Mouse (Mus musculus) urinary bladder, adult 2 months (tissue): ENCODE results near the gene Nop56. TPM values are rescaled to one million over a fixed set of nuclear protein-coding genes. Genes with fewer than 3 reads are reported as not detected.

ENCODE experiments used
- DNase-seq: peaks from one replicate; pipeline ENCODE4 v3.0.0; 2022; ENCODE audit warnings: low spot score
- polyA plus RNA-seq: library from polyadenylated mRNA; depleted of rRNA; stranded (reverse); fragments of >200 nt; gene quantifications from 2 replicates; pipeline ENCODE4 v1.2.3, GENCODE M21; 2012; rRNA removed

Nop56 gene
- polyA plus RNA-seq, 1 experiment = 107 TPM

DNA sequence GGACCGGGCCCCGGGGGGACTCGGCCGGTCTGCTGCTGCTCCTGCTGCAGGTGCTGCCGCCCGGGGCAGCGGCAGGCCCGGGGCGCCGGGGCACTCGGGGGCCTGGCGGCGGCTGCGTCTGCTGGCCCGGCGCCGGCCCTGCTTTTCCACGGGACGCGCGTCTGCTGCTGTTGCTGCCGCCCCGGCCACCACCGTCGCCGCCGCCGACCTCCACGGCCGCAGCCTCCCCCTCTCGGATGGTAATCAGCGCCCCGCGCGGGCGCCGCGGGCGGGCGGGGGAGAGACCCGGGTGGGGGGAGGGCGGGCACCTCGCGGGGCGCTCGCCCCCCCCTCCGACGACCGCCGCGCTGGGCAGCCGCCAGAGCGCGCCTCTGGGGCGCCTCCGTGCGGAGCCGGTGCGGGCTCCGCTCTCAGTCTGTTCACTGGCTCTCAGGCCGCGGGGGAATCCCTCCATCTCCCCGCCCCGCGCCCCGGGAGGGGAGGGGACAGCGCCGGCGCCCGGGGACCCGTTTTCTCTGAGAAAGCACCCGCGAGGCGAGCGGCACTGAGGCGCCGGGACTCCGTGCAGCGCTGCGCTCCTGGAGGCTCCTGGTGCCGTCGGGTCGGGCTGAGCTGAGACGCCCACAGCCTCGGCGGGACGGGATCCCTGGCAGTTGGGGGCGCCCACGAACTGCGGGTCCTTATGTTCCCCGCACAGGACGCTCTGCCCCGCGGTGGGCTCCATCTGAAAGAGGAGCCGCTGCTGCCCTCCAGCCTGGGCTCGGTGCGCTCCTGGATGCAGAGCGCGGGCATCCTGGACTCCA lies 21.3 kb downstream of the Nop56 start:
- DNase-seq = peak; percentile 32

DNA sequence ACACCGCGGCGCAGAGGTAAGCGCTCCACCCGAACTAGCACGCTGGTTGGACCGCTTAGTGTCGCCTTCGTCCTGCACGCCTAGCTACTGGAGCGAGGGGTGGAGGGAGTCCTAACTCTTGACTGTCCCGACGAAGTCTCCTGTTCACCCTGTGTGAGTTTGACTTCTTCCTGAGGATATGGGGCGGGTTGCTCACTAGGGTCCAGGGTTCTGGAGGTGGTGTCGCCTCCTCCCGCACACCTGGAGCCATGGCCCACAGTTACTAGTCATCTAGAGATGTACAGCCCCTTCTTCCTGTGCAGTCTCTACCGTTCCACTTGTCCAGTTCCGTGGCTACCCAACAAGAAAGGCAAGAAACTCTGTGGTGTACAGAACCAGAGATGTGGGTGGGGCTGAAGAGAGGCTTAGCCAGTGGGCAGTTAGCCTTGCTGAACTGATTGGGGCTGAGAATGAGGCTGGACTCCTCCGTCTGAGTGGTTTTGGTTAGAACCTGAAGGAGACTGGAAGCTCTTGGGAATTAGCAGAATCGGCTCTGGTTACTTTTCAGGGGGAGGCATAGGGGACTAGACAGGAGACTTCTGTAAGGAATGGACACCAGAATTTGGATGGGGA lies 22.0 kb downstream of the Nop56 start:
- DNase-seq = no peak

DNA sequence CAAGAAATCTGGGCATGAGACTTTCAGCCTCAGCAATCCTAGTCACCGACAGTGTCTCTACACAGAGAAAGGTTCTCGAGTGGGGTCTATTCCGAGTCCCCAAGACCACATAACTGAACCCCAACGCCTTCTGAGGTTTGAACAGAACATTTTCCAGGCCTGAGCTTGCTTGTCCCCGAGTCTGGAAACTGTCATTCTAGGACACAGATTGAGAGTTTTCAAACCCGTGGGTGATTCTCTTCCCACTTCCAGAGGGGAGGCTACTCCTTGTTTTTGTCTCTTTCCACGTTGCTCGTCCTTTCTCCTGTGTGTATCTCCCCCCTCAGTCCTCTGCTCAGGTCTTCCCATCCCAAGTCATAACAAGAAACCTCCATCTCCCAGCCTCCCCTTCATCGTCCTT lies 23.4 kb downstream of the Nop56 start:
- DNase-seq = no peak

DNA sequence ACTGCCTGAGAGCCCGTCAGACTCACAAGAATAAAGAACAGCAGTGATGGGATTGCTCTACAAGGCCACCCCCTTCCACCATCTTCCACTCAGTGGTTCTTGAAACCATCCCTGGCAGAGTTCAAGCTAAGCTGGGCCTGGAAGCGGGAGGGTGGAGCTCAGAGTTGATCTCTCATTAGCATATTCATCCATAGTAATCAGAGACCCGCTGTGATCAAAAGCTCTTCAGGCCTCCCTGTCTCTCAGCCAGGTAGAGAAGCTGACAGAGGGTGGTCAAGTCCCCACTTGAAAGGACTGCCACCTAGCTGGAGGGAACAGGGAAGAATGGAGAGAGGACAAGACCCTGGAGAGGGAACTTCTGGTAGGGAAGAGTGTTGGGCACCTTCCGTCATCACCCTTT lies 28.8 kb downstream of the Nop56 start:
- DNase-seq = no peak

DNA sequence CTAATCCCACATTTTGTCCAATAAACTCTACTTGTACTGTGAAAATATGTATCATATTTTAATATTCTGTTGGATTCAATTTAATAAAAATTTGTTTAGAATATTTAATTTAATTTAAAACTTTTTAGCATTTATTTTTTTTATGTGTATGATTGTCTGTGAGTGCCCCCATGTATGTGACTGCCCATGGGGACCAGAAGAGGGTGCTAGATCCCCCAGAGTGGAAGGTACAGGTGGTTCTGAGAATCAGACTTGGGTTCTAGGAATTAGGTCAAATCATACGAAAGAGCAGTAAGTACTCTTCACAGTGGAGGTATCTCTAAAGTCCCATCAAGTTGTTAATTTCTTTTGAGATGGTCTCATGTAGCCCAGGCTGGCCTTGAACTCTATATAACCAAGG lies 52.8 kb downstream of the Nop56 start:
- no peak for DNase-seq

Other genes starting within 250 kb of the Nop56 start
- 0.22 TPM in 2 replicates for gene Tgm6, start 162.0 kb upstream of the Nop56 start, polyA plus RNA-seq
- 193 and 258 TPM in 2 replicates for gene Snrpb, start 95.0 kb upstream of the Nop56 start, polyA plus RNA-seq
- gene Tmc2, start 79.2 kb upstream of the Nop56 start, polyA plus RNA-seq = not detected in 2 replicates
- 199 and 254 TPM in 2 replicates for gene Idh3b, start 10.1 kb downstream of the Nop56 start, polyA plus RNA-seq
- 5.2 and 5.5 TPM in 2 replicates for gene Ebf4, start 20.7 kb downstream of the Nop56 start, polyA plus RNA-seq
- gene Cpxm1, start 123.1 kb downstream of the Nop56 start, polyA plus RNA-seq = 99.0 and 108 TPM in 2 replicates
- not detected in 2 replicates for gene Gm28372, start 130.8 kb downstream of the Nop56 start, polyA plus RNA-seq
- not detected in 2 replicates for gene 1700020A23Rik, start 130.8 kb downstream of the Nop56 start, polyA plus RNA-seq
- gene Tmem239, start 132.0 kb downstream of the Nop56 start, polyA plus RNA-seq = not detected in 2 replicates
- 77.3 and 89.2 TPM in 2 replicates for gene Vps16, start 149.9 kb downstream of the Nop56 start, polyA plus RNA-seq
- gene Pced1a, start 150.3 kb downstream of the Nop56 start, polyA plus RNA-seq = 20.6 and 24.2 TPM in 2 replicates
- gene Ptpra, start 175.8 kb downstream of the Nop56 start, polyA plus RNA-seq = 88.9 and 90.1 TPM in 2 replicates